Mouse (Mus musculus) adrenal gland, postnatal 0 days (tissue): ENCODE measurements around the gene Tor3a. TPM values are rescaled to one million over a fixed set of nuclear protein-coding genes. Genes with fewer than 3 reads are reported as not detected.

ENCODE experiments used
- polyA plus RNA-seq: library from polyadenylated mRNA; unstranded; fragments of >200 nt; fragmentation: Nextera tagmentation; extraction: Ambion mirVana; gene quantifications from 2 replicates; pipeline ENCODE4 v1.2.1, GENCODE M21; 2015

The Tor3a gene
- polyA plus RNA-seq = 12.4 and 16.7 TPM in 2 replicates

DNA sequence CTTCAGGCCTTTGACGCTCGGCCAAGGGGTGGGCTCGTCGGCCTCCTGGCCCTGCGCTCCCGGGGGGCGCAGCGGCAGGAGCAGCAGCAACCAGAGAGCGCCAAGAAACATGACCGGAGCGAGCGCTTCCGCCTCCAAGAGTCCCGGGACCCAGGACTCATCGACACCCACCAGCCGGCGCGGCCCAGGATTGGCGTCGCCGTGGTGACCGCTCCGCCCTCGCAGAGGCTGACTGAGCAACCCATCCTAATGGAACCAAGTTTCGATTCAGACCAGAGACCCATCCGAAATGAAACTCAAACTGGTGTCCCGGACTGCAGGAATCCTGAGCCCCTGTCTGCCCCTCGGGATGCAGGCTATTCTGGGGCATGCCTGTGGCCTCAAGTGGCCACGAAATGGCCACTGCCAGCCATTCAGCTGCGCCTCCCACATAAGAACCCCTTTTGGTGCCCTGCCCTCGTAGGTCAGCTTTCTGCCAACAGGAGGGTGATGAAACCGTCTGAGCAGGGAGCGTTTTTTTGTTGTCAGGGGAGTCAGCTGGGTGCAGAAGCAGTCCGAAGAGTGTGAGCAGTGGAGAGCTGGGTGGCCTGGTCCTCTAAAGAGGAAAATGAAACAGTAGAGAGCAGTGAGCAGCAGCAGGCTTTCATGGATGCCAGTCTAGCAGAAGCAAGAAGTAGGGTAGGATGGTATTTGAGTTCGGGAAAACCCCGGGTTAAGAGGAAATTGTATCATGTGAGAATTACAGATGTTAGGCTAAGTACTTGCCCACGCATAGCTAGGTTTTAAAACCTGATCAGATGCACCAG is at the start of gene Tor3a:
TSS of gene Tor3a (minus strand) at position 162 of the 806 bp plus-strand sequence.

DNA sequence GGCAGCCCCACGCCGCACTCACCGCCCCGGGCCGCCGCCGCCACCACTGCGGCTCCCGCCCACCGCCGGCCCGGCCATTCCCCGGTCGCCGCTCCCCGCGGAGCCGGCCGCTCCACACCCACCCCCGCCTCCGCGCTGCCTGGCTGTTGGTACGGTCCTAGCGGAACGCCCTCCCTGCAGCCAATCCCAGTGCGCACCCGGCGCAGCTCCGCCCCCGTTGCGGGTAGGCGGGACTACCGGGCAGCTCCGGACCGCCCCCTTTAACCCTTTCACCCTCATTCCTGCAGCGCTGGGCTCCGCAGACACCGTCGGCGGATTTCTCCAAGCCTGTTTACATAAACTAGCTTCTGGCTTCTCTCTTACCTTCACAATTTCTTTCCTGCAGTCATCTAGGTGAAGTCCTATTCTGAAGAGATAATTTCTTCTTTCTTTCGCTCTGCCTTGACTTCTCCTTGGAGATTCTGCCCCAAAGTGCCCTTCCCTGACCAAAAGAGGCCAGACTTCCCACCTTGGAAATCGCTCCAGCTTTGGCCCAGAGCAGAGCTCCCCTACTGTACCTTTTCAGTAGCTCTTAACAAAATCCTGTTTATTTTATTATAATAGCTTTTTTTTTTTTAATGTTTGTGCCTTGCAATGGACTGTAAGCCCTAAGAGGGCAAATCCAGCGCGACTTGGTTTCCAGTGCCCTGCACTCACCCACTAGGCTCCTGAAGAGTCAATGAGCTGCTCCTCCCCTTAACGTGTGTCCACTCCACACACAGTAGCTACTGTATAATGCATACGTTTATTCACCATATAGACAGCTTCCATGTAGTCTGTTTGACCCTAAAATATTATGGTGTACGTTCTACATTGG is 45.0 kb upstream of the Tor3a start, which contains the start of gene Fam20b:
TSS of gene Fam20b (minus strand) at position 137 of the 856 bp plus-strand sequence.

Other genes with a start within 250 kb of the Tor3a start
- 104 and 302 TPM in 2 replicates for gene Soat1, start 200.0 kb downstream of the Tor3a start, polyA plus RNA-seq
- 0.25 and 0.33 TPM in 2 replicates for gene Gm10031, start 150.3 kb downstream of the Tor3a start, polyA plus RNA-seq
- gene Abl2, start 115.6 kb downstream of the Tor3a start, polyA plus RNA-seq = 1.7 and 1.9 TPM in 2 replicates
- gene Fam20b, start 44.7 kb upstream of the Tor3a start, polyA plus RNA-seq = 13.5 and 19.8 TPM in 2 replicates
- 13.8 and 14.9 TPM in 2 replicates for gene Angptl1, start 164.2 kb upstream of the Tor3a start, polyA plus RNA-seq